Mouse (Mus musculus) olfactory bulb, adult 2 months (tissue): ENCODE measurements around the gene Rnf25.
A peak's percentile ranks its signal among the peaks of the same experiment; 100 is the strongest.

Experiments
- CTCF ChIP-seq: fragments of 200-500 bp; IDR thresholded peaks from 2 replicates; pipeline ENCODE4 v1.5.1; 2012; ENCODE audit warnings: low read depth, mild to moderate bottlenecking, low read length, moderate library complexity; ENCODE audit not compliant: insufficient read depth
- POLR2A ChIP-seq: fragments of 200-500 bp; IDR thresholded peaks from 2 replicates; pipeline ENCODE4 v1.6.1; 2012; ENCODE audit warnings: mild to moderate bottlenecking, low read depth, low read length, moderate library complexity; ENCODE audit not compliant: insufficient read depth

DNA sequence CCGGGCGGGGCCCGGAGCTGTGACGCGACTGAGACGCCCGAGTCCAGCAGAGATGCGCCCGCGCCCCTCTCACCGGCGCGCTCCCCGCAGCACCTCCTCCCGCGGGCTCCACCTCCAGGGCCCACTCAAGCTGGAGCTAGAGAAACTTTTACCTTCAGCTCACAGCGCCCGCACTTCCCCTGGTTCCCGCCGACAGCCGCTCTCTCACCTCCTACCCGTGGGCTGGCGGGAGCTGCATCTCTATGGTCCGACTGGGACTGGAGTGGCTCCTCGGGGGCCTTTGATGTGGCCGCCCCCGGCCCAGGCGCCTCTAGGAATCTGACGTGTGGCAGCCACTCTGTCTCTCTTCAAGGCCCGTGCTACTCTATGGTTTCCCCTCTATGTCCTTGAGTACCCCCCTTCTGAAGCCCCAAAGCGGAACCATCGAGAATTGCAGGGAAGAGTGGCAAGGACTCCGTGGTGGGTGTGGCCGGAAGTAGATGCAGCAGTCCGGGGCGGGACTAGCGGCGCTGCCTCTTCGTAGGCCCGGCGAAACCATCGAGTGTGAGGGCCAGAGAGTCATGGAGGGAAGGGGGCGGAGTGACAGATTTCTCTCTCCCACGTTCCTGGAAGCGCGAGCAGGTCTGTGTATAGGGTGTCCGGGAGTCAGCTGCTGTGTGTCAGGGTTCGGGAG, 13.3 kb downstream of the Rnf25 start, which contains the start of the genes Zfp142 and Bcs1l:
- TF ChIP-seq POLR2A (peak; percentile 52; the same call in 1 of the 2 replicates), CTCF (peak; percentile 12; the same call in 1 of the 2 replicates)
